Mouse (Mus musculus) stomach, embryonic 15.5 days (tissue): ENCODE results near the gene Ncoa1. TPM values are rescaled to one million over a fixed set of nuclear protein-coding genes. Genes with fewer than 3 reads are reported as not detected.
"Not testable (repeated sequence)": the region's sequence is repeated elsewhere in the genome, so short reads cannot be mapped to it uniquely, and the experiment has no call there.

ENCODE experiments used
- ATAC-seq: fragments of 200-750 bp; cut with Nextera tagmentation; 2 replicates; pipeline ENCODE4 v1.8.0; 2017; ENCODE audit warnings: low read depth, moderate number of reproducible peaks, moderate TSS enrichment; ENCODE audit not compliant: insufficient read depth, low FRiP score
- H3K27ac ChIP-seq: fragments of 300-500 bp; sonication (generic); 2 replicates; pipeline ENCODE4 v1.5.1; 2015; ENCODE audit warnings: mild to moderate bottlenecking, inconsistent platforms
- H3K27me3 ChIP-seq: fragments of 300-500 bp; sonication (generic); replicated peaks from 2 replicates; pipeline ENCODE4 v1.6.1; 2015; ENCODE audit warnings: inconsistent platforms
- H3K36me3 ChIP-seq: fragments of 300-500 bp; sonication (generic); 2 replicates; pipeline ENCODE4 v1.6.1; 2015; ENCODE audit warnings: inconsistent platforms
- H3K4me1 ChIP-seq: fragments of 300-500 bp; sonication (generic); 2 replicates; pipeline ENCODE4 v1.6.1; 2015; ENCODE audit warnings: inconsistent platforms
- H3K4me2 ChIP-seq: fragments of 300-500 bp; sonication (generic); 2 replicates; pipeline ENCODE4 v1.6.1; 2015; ENCODE audit warnings: mild to moderate bottlenecking, inconsistent platforms
- H3K4me3 ChIP-seq: fragments of 300-500 bp; sonication (generic); replicated peaks from 2 replicates; pipeline ENCODE4 v1.5.1; 2015; ENCODE audit warnings: inconsistent platforms
- H3K9ac ChIP-seq: fragments of 300-500 bp; sonication (generic); 2 replicates; pipeline ENCODE4 v1.6.1; 2015; ENCODE audit warnings: inconsistent platforms
- H3K9me3 ChIP-seq: fragments of 300-500 bp; sonication (generic); 2 replicates; pipeline ENCODE4 v1.6.1; 2016; ENCODE audit warnings: inconsistent platforms
- WGBS: fragments of 180-500 bp; shearing (Covaris S2); methylation state at CpG from one replicate; pipeline ENCODE4 v1.1.7; 2015; 5-methylcytosine and 5-hydroxymethylcytosine counted together
- polyA plus RNA-seq: library from polyadenylated mRNA; unstranded; fragments of >200 nt; fragmentation: Nextera tagmentation; extraction: Ambion mirVana; gene quantifications from 2 replicates; pipeline ENCODE4 v1.2.1, GENCODE M21; 2015

Ncoa1 gene
- polyA plus RNA-seq, 1 experiment from 2014 or later: 8.3 TPM

GRCm38 (mm10) chr12:4386077-4386719 lies 90.8 kb downstream of the Ncoa1 start:
- Histone ChIP-seq H3K36me3 (no peaks in the 10 kb centered on the region), H3K4me1 (no peaks in the 10 kb centered on the region), H3K27ac (no peak overlapping the region), H3K4me2 (no peak overlapping the region), H3K4me3 (no peak overlapping the region), H3K9ac (no peak overlapping the region), H3K27me3 (no peaks in the 10 kb centered on the region), H3K9me3 (no peaks in the 10 kb centered on the region)
- 85% methylated on average over 3 of the region's 3 CpGs for WGBS
- ATAC-seq: no peak

GRCm38 (mm10) chr12:4383061-4383460 lies 93.9 kb downstream of the Ncoa1 start:
- Histone ChIP-seq H3K4me3 (no peak overlapping the region), H3K27ac (no peak overlapping the region), H3K36me3 (no peaks in the 10 kb centered on the region), H3K27me3 (no peaks in the 10 kb centered on the region), H3K4me2 (no peak overlapping the region), H3K9me3 (no peaks in the 10 kb centered on the region), H3K9ac (no peak overlapping the region), H3K4me1 (no peaks in the 10 kb centered on the region)
- ATAC-seq: no peak
- WGBS: 92% methylated on average over 3 of the region's 3 CpGs

- 40% methylated on average over 7 of the region's 7 CpGs for WGBS
- Histone ChIP-seq H3K27ac (no peak overlapping the region), H3K9me3 (no peaks in the 10 kb centered on the region), H3K4me3 (no peak overlapping the region), H3K36me3 (no peaks in the 10 kb centered on the region), H3K27me3 (no peaks in the 10 kb centered on the region), H3K4me2 (no peak overlapping the region), H3K4me1 (no peaks in the 10 kb centered on the region), H3K9ac (no peak overlapping the region)
- ATAC-seq: no peak
These were observed 97.6 kb downstream of the Ncoa1 start for GRCm38 (mm10) chr12:4379298-4379957.

- WGBS: 89% methylated on average over 4 of the region's 4 CpGs
- no peaks in the 10 kb centered on the region for H3K27me3 ChIP-seq
- no peak overlapping the region for H3K27ac ChIP-seq
- no peak for ATAC-seq
- H3K4me2 ChIP-seq: no peak overlapping the region
- no peak overlapping the region for H3K4me3 ChIP-seq
- H3K36me3 ChIP-seq: no peaks in the 10 kb centered on the region
- no peaks in the 10 kb centered on the region for H3K4me1 ChIP-seq
- no peak overlapping the region for H3K9ac ChIP-seq
- H3K9me3 ChIP-seq: no peaks in the 10 kb centered on the region
These were observed 100.5 kb downstream of the Ncoa1 start for GRCm38 (mm10) chr12:4376475-4376874.

GRCm38 (mm10) chr12:4374816-4375493 lies 102.0 kb downstream of the Ncoa1 start:
- 80% methylated on average over 6 of the region's 6 CpGs for WGBS
- ATAC-seq: no peak
- Histone ChIP-seq H3K27ac (no peak overlapping the region), H3K4me1 (no peaks in the 10 kb centered on the region), H3K9ac (no peak overlapping the region), H3K4me2 (no peak overlapping the region), H3K9me3 (no peaks in the 10 kb centered on the region), H3K36me3 (no peaks in the 10 kb centered on the region), H3K4me3 (no peak overlapping the region), H3K27me3 (no peaks in the 10 kb centered on the region)

GRCm38 (mm10) chr12:4371406-4371805 lies 105.6 kb downstream of the Ncoa1 start:
- 74% methylated on average over 1 of the region's 1 CpGs for WGBS
- Histone ChIP-seq H3K9me3 (no peaks in the 10 kb centered on the region), H3K4me3 (no peak overlapping the region), H3K27ac (no peak overlapping the region), H3K4me1 (no peaks in the 10 kb centered on the region), H3K4me2 (no peak overlapping the region), H3K9ac (no peak overlapping the region), H3K27me3 (no peaks in the 10 kb centered on the region), H3K36me3 (no peaks in the 10 kb centered on the region)
- no peak for ATAC-seq

GRCm38 (mm10) chr12:4365951-4366350 lies 111.0 kb downstream of the Ncoa1 start:
- H3K27ac ChIP-seq: no peak overlapping the region
- ATAC-seq: no peak
- no peaks in the 10 kb centered on the region for H3K27me3 ChIP-seq
- no peaks in the 10 kb centered on the region for H3K4me1 ChIP-seq
- no peak overlapping the region for H3K9ac ChIP-seq
- no peaks in the 10 kb centered on the region for H3K9me3 ChIP-seq
- H3K4me2 ChIP-seq: no peak overlapping the region
- H3K36me3 ChIP-seq: no peaks in the 10 kb centered on the region
- H3K4me3 ChIP-seq: no peak overlapping the region
- WGBS: 75% methylated on average over 1 of the region's 1 CpGs

GRCm38 (mm10) chr12:4359475-4359874 lies 117.5 kb downstream of the Ncoa1 start:
- 15% methylated on average over 1 of the region's 1 CpGs for WGBS
- H3K9ac ChIP-seq: no peak overlapping the region
- no peak overlapping the region for H3K27ac ChIP-seq
- H3K4me1 ChIP-seq: no peaks in the 10 kb centered on the region
- no peaks in the 10 kb centered on the region for H3K9me3 ChIP-seq
- no peak for ATAC-seq
- H3K4me3 ChIP-seq: no peak overlapping the region
- no peaks in the 10 kb centered on the region for H3K36me3 ChIP-seq
- no peaks in the 10 kb centered on the region for H3K27me3 ChIP-seq
- no peak overlapping the region for H3K4me2 ChIP-seq

GRCm38 (mm10) chr12:4358653-4359052 lies 118.3 kb downstream of the Ncoa1 start:
- H3K4me1 ChIP-seq, H3K9ac ChIP-seq, H3K36me3 ChIP-seq, H3K27ac ChIP-seq, H3K4me2 ChIP-seq, ATAC-seq, H3K27me3 ChIP-seq, H3K9me3 ChIP-seq, H3K4me3 ChIP-seq: not testable (repeated sequence)
- 78% methylated on average over 2 of the region's 2 CpGs for whole genome bisulfite sequencing

- H3K27me3 ChIP-seq: no peaks in the 10 kb centered on the region
- H3K9me3 ChIP-seq: no peaks in the 10 kb centered on the region
- no peak overlapping the region for H3K4me2 ChIP-seq
- no peak overlapping the region for H3K9ac ChIP-seq
- 92% methylated on average over 4 of the region's 4 CpGs for WGBS
- no peak overlapping the region for H3K27ac ChIP-seq
- ATAC-seq: no peak
- no peaks in the 10 kb centered on the region for H3K4me1 ChIP-seq
- no peak overlapping the region for H3K4me3 ChIP-seq
- no peaks in the 10 kb centered on the region for H3K36me3 ChIP-seq
These were observed 118.9 kb downstream of the Ncoa1 start for GRCm38 (mm10) chr12:4358100-4358499.

GRCm38 (mm10) chr12:4356834-4357445 lies 120.0 kb downstream of the Ncoa1 start:
- Histone ChIP-seq H3K4me2 (no peak overlapping the region), H3K9me3 (no peaks in the 10 kb centered on the region), H3K36me3 (no peaks in the 10 kb centered on the region), H3K4me1 (no peaks in the 10 kb centered on the region), H3K9ac (no peak overlapping the region), H3K4me3 (no peak overlapping the region), H3K27ac (no peak overlapping the region), H3K27me3 (no peaks in the 10 kb centered on the region)
- 70% methylated on average over 5 of the region's 5 CpGs for WGBS
- no peak for ATAC-seq
